Mouse (Mus musculus) liver, adult 2 months (tissue): ENCODE data around the gene Gm4787.

Experiments
- CTCF ChIP-seq: fragments of 200-500 bp; IDR thresholded peaks from 2 replicates; pipeline ENCODE4 v1.5.1; 2011; ENCODE audit warnings: low read depth, low read length, control low read depth
- POLR2A ChIP-seq: fragments of 200-500 bp; IDR thresholded peaks from 2 replicates; pipeline ENCODE4 v1.6.1; 2011; ENCODE audit warnings: low read length, control low read depth; ENCODE audit not compliant: insufficient read depth; ENCODE audit errors: extremely low read depth

DNA sequence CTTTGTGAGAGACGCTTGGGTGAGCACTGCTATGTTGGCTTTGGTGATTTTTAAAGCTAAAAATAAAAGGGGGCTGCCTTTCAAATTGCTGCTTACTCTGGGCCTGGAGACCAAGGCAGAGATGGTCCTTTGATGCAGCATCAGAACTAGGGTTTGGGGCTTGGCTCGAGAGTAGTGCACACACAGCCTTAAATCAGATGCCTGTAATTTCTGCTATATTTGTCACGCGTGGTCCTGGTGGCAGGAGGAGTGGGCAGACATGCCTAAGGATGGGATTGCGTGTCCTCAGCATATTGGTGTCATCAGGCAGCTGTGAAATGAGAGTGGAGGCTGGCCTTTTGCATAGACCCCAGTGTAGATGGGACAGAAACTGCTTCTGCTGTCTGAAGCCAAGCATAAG, 45.4 kb downstream of the Gm4787 start:
- TF ChIP-seq CTCF, result no peak
- TF ChIP-seq POLR2A, result no peak
